Mouse (Mus musculus): Measurements from ENCODE around the gene Olfr164. TPM values are rescaled to one million over a fixed set of nuclear protein-coding genes. Genes with fewer than 3 reads are reported as not detected.

Olfr164 gene
- polyA plus RNA-seq (2015; fragmentation: Nextera tagmentation; extraction: Ambion mirVana) = not detected in 2 replicates

- no peak for DNase-seq (ENCODE audit: low spot score)
Observed at GRCm38 (mm10) chr16:19313964-19314363, at the start of gene Olfr164. TSS of gene Olfr164 (minus strand) at chr16:19314064.

GRCm38 (mm10) chr16:19349111-19349510 lies 35.2 kb upstream of the Olfr164 start:
- no peak for DNase-seq (ENCODE audit: low spot score)

GRCm38 (mm10) chr16:19263235-19263634 lies 50.6 kb downstream of the Olfr164 start:
- DNase-seq (ENCODE audit: low spot score) = no peak

- DNase-seq (ENCODE audit: low spot score) = no peak
Observed at GRCm38 (mm10) chr16:19260780-19261179, 53.1 kb downstream of the Olfr164 start.

DNA sequence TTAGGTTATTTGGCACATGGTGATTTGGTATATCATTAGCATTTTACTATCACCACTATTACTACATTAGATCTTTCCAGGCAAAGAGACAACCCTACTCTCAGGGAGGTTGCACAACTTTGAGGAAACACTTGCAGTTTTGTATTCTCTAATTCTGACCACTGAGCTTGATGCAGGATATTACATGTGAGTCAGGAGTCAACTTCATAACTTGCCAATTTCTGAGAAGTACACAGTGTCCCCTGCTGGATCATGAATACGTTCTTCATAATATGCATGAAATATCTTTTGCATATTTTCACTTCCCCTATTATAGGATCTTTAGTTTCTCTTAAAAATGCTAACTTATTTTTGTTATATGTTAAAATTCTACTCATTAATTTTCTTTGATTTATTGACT lies 68.0 kb downstream of the Olfr164 start:
- no peak for DNase-seq (ENCODE audit: low spot score)

DNA sequence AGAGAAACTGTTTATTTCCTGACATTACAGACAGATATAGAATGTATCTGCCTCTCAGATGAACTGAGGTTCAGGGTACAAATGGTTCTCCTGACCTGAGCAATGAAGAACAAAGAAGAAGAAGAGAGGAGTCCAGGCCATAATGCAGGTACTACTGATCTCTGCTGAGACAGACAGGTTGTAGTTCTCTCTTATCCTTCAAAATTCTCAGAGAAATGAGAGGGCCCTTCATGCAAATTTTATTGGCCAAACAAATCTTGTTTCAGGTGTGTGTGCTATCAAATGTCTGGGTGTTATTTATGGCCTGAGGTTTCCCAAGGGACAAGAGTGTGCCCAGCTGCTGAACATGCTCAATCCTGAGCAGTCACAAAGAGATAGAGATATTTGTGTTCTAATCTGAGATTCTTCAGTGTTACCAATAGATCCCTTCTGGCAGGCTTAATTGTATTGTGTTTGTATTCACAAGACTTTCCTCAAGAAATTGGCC lies 72.3 kb downstream of the Olfr164 start:
- DNase-seq (ENCODE audit: low spot score) = no peak

DNA sequence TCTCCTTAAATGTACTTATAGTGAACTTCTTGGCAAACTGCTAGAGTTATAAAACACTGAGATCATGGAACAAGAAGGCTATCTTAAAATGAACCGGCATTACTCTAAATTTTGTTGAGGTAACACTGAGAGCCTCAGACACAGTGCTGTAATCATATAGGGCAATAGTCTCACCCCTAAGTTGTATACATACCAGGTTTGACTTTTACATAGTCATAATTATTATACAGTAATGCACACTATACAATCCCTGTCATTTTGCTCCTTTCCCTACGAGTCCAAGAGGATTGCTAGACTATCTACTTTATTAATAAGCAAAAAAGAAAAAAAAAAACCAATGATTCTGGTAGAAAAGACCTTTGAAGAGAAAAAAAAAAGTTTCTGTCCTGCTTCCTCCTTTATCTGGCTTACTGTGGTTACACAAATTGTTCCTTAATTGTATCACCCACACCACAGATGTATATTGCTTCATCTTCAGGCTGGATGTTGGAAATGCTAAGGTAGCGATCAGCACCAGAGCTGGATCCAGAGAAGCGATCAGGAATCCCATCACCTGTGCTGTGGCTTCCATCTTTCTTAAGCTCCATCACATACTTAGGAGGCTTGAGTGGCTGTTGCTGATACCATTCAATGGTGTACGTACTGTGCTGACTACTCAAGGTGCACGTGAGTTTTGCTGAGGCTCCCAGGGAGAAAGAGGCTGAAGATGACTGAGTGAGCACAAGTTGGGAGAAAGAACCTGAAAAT lies 72.9 kb downstream of the Olfr164 start:
- no peak for DNase-seq (ENCODE audit: low spot score)

DNA sequence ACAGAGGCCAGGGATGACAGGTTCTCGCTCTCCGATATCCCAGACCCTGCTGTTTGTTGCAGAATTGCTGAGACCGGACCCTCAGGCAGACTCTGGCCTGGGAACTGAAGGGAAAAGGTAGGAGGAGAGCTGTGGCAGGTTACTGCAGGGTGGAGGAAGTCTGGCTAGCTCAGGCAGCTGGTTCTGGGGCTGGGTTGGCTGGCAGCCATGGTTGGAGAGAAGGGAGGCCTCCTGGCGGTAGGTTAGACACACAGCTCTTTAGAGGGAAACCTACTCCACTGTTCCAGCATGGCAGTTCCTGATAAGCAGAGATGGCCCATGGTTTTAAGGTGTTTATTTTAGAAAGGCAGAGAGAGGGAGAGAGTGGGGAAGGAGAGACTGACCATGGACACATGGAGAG lies 77.1 kb downstream of the Olfr164 start:
- no peak for DNase-seq (ENCODE audit: low spot score)

Small RNA genes within 50 kb of the gene (microRNA-seq; reads per million reads assigned to microRNA genes)
- not detected for gene Gm23612 (ENCODE audit: borderline number of aligned reads)

Other genes starting within 250 kb of the Olfr164 start
- not detected in 2 replicates for gene Olfr165, start 109.1 kb upstream of the Olfr164 start, polyA plus RNA-seq (2015; fragmentation: Nextera tagmentation; extraction: Ambion mirVana)
- not detected in 2 replicates for gene Olfr166, start 169.6 kb upstream of the Olfr164 start, polyA plus RNA-seq (2015; fragmentation: Nextera tagmentation; extraction: Ambion mirVana)
- not detected in 2 replicates for gene Olfr167, start 208.2 kb upstream of the Olfr164 start, polyA plus RNA-seq (2015; fragmentation: Nextera tagmentation; extraction: Ambion mirVana)
- gene Olfr168, start 221.5 kb upstream of the Olfr164 start, polyA plus RNA-seq (2015; fragmentation: Nextera tagmentation; extraction: Ambion mirVana) = not detected in 2 replicates